Mouse (Mus musculus) brain, embryonic 14.5 days (tissue): ENCODE measurements around the gene Dpm3. TPM values are rescaled to one million over a fixed set of nuclear protein-coding genes. Genes with fewer than 3 reads are reported as not detected.

Experiments
- DNase-seq: peaks from one replicate; pipeline ENCODE4 v3.0.0-alpha.2; 2011; ENCODE audit warnings: low read depth
- CTCF ChIP-seq: fragments of 200-500 bp; IDR thresholded peaks from 2 replicates; pipeline ENCODE4 v1.5.1; 2012; ENCODE audit warnings: inconsistent platforms, mild to moderate bottlenecking, moderate library complexity, borderline replicate concordance; ENCODE audit not compliant: insufficient read depth, insufficient read length; ENCODE audit errors: extremely low read depth
- POLR2A ChIP-seq: fragments of 200-500 bp; IDR thresholded peaks from 2 replicates; pipeline ENCODE4 v1.6.1; 2012; ENCODE audit warnings: mild to moderate bottlenecking, inconsistent platforms, borderline replicate concordance; ENCODE audit not compliant: poor library complexity, insufficient read depth, insufficient read length, severe bottlenecking; ENCODE audit errors: extremely low read depth
- polyA plus RNA-seq: library from polyadenylated mRNA; depleted of rRNA; stranded (reverse); fragments of >200 nt; gene quantifications from 2 replicates; pipeline ENCODE4 v1.2.3, GENCODE M21; 2012

Gene Dpm3
- polyA plus RNA-seq, 1 experiment = 145 TPM

DNA sequence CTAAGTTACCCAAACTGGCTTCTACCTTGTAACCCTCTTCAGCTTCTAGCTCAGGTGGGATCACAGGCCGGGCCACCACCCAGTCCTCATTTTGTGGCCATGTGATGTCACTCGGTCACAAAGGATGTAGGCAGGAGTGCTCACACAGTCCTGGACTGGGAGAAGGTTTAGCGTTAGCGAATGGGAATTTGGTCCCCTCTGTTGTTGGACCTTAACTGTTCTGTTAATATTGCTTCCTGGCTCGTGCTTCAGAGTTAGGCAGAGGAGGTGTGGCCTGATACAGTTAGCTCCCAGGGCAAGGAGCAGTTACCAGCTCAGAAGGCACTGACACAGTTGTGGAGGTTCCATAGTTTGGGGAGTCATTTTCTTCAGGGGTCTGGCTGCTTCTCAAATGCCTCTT, 35.0 kb downstream of the Dpm3 start:
- TF ChIP-seq POLR2A = no peak
- no peak for TF ChIP-seq CTCF
- DNase-seq = no peak

DNA sequence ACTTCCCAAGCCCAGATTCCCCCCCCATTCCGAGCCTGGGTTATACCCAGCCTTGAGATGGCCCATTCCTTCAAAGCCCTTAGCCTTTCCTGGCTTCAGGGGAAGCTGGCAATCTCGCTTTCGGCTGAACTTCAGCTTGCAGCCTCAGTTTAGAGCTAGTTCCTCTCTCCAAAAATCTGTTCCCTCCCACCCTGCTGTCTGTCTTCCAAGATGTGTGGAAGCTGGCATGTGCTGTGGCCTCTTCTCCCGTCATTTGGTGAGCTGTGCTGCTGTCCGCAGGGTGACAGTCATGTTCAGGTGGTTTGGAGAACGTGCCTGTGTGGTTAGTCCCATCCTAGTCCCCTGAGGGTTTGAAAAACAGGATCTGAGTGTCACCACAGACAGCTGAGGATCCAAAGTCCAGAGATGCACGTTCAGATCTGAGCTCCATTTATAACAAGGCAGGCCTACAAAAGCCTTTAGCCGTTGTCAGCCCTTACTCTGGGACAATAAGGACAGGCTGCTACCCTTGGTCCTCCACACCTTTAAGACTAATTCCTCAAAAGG, 36.6 kb downstream of the Dpm3 start:
- no peak for TF ChIP-seq POLR2A
- TF ChIP-seq CTCF = no peak
- DNase-seq = no peak

DNA sequence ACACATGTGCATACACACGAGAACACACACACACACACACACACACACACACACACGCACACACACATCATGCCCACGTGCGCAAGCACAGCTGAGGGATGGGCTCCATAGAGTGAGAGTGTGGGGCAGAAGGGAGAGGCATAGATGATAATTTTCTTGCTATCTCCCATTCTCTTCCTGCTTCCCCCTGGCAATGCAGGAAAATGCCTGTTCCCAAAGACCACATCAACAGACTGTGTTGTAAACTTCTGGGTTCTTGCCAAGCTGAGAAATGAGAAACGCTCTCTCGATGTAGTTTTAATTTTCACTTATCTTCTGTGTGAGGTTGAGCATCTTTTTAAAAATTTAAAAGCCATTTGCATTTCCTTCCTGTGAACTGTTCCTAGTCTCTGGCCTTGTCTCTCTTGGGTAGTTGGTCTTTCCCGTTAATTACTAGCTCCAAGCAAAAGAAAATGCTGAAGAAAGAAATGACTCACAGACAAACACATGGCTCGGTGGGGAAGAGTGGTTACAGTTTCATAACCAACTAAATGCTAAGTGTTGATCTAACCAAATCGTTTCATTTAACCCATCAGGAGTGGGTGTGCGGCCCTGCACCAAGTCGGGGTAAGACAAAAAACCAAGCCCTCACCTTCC, 37.7 kb downstream of the Dpm3 start:
- DNase-seq = peak; percentile 40
- no peak for TF ChIP-seq POLR2A
- no peak for TF ChIP-seq CTCF

DNA sequence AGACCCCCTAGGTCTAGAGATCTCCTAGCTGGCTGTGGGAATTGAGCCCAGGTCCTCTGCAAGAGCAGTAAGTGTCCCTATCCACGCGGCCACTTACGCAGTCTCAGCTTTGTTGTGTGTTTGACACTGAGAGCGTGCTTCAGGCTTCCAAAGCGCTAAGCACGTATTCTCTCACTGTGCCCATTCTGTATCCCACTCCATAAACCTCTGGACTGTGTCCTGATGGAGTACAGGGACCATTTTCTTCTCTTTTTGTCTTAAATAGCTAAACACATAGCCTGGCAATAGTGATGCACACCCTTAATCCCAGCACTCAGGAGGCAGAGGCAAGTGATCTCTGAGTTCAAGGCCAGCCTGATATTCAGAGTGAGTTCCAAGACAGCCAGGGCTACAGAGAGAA, 39.8 kb downstream of the Dpm3 start:
- DNase-seq = no peak
- no peak for TF ChIP-seq CTCF
- no peak for TF ChIP-seq POLR2A

DNA sequence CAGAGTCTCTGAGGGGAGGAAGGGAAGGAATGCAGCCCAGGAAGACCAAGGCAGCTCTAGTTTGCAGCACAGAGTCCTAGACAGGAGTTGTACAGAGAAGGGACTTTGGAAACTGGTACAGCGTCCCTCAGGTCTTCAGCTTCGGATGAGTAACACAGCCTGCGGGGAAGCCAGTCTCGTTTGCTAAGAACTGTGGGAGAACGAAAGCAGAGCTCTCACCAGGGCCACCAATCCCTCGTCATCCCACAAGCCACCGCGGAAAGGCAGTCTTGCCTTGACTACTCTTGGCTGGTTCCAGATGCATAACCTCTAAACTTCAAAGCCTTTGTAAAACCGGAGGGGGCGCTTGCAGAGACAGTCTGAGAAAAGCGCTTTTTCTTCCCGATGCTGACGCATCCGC, 40.3 kb downstream of the Dpm3 start:
- peak; percentile 56 for DNase-seq
- no peak for TF ChIP-seq POLR2A
- TF ChIP-seq CTCF = no peak

DNA sequence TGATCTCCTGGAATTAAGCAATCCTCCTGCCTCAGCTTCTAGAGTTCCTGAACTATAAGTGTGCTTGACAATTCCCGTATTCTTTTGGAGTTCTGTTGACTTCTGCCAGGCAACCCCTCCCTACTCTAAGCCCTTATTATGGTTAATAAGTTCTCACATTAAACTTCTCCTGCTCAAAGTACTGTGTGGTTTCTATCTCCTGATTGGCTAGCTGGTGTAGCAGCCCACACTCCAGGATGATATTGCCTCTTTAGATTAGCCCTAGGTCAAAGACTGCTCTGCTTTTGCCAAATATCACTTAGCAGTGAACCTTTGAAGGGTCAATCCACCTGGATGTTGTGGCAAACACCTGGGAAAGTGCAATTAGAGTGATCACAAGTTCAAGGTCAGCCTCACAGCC, 40.9 kb downstream of the Dpm3 start:
- no peak for TF ChIP-seq POLR2A
- no peak for TF ChIP-seq CTCF
- DNase-seq = no peak

DNA sequence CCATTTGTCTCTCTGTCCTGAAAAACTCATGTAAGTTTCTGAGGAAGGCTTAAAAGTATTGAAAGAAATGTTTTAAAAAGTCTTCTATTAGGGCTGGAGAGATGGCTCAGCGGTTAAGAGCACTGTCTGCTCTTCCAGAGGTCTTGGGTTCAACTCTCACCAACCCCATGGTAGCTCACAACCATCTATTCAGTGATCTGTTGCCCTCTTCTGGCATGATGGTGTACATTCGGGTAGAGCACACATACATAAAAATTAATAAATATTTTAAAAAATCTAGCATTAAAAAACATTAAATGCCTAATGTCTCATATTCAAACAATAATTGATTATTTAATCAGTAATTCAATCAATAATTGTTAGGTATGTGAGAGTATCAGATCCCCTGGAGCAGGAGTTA, 41.4 kb downstream of the Dpm3 start:
- TF ChIP-seq POLR2A (no peak), CTCF (peak; percentile 4; the same call in 1 of the 2 replicates)

DNA sequence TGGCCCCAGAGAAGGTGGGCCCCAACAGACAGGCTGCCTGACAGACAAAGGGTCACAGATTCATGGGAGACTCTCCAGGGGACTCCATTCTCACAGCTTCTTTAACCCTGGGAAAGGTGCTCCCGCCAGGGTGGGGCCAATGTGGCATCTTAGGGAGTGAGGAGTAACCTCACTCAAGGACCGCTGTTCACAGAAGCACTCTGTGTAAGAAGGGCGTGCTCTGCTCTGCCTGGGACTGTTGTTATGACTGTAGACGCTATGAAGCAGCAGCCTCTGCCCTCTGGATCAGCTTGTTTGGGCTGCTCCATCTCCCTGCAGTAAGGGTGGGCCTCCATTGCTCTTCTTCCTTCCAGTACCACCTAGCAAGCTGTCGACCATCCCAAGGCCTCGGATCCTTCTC, 45.3 kb downstream of the Dpm3 start:
- DNase-seq = no peak
- no peak for TF ChIP-seq POLR2A
- no peak for TF ChIP-seq CTCF

More for the DNA sequence above, 41.4 kb downstream of the Dpm3 start:
- DNase-seq = no peak

DNA sequence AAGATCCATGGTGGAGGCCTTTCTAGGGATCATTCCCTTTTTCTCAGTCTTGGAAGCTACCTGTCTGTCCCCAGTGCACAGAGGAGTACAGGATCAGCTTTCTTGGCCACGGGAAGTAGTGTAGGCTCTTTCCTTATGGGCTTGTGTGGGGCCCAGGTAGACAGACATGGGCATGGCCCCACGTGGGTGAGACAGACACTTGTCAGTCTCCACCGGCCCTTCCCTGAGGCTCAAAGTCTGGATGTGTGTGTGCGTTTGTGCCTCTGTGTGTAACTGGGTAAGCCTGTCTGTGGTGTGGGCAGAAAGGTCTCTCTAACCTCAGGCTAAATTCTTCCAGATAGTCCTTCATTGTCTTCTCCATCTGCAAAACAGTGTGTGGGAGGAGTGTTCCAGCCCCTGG, 45.9 kb downstream of the Dpm3 start:
- TF ChIP-seq CTCF (no peak), POLR2A (no peak)
- DNase-seq = no peak

DNA sequence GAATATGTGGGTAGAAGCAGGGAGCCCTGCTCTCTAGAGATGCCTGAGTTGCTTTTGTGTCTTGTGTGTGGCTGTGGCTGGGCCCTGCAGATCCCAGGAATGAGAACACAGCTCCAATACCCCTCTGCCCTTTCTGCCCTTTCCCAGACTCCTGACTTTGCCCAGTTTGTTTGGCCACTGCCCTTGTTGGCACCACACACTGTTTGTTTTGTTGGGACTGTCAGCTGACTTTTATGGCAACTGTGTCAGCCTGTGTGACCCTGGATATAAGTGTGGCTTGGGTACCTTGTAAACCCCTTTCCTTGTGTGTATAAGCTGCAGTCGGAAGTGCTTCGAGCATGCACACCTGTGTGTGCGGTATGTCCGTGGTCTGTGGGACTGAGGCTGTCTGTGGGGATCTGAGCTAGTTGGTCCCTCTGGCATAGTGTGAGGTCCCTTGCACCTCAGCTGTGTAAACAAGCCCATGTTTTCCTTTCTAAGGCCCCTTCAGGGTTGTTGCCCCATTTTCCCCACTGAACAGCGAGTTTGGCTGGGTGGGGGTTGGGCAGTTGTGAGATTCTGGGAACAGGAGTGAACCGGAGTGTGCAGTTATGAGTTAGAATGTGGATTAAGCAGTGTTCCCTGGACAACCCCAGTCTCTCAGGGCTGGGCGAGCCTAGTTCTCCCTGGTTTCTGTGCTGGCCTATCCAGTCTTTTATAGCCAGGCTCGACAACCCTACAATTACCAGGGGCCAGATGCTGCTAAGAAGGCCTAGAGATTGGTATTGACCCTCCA, 46.6 kb downstream of the Dpm3 start:
- no peak for DNase-seq

DNA sequence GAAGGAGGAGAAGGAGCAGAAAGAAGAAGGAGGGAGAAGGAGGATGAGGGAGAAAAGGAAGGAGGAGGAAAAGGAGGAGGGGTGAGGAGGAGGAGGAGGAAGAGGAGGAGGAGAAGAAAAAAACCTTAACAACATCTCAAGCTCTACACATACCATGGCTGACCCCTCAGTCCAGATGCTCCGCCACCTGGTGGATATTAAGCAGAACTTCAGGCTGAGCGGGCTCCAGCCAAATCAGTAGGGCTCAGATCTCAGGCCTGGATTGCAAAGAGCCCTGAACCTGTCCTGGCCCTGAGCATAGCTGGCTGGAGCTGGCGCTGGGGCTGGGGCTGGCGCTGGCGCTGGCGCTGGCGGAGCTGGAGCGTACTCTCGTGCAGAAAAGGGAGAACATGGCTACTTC, 48.9 kb downstream of the Dpm3 start:
- TF ChIP-seq CTCF (peak; percentile 87), POLR2A (no peak)
- peak; percentile 80 for DNase-seq

More for the DNA sequence above, 46.6 kb downstream of the Dpm3 start:
- TF ChIP-seq POLR2A (no peak), CTCF (no peak)
